Mouse (Mus musculus) kidney, adult 18-20 months (tissue): ENCODE measurements around the gene Zfp786.
"Not testable (repeated sequence)": the region's sequence is repeated elsewhere in the genome, so short reads cannot be mapped to it uniquely, and the experiment has no call there.

Experiments
- DNase-seq: peaks from one replicate; pipeline ENCODE4 v3.0.0; 2021

The Zfp786 gene

GRCm38 (mm10) chr6:47771760-47772159 lies 58.9 kb downstream of the Zfp786 start:
- not testable (repeated sequence) for DNase-seq

- DNase-seq = not testable (repeated sequence)
Observed at GRCm38 (mm10) chr6:47771113-47771512, 59.6 kb downstream of the Zfp786 start.

GRCm38 (mm10) chr6:47769861-47770260 lies 60.8 kb downstream of the Zfp786 start:
- not testable (repeated sequence) for DNase-seq
